Comparison of ENCODE assay signal across 11 mouse cellular contexts in the genomic region with DNA sequence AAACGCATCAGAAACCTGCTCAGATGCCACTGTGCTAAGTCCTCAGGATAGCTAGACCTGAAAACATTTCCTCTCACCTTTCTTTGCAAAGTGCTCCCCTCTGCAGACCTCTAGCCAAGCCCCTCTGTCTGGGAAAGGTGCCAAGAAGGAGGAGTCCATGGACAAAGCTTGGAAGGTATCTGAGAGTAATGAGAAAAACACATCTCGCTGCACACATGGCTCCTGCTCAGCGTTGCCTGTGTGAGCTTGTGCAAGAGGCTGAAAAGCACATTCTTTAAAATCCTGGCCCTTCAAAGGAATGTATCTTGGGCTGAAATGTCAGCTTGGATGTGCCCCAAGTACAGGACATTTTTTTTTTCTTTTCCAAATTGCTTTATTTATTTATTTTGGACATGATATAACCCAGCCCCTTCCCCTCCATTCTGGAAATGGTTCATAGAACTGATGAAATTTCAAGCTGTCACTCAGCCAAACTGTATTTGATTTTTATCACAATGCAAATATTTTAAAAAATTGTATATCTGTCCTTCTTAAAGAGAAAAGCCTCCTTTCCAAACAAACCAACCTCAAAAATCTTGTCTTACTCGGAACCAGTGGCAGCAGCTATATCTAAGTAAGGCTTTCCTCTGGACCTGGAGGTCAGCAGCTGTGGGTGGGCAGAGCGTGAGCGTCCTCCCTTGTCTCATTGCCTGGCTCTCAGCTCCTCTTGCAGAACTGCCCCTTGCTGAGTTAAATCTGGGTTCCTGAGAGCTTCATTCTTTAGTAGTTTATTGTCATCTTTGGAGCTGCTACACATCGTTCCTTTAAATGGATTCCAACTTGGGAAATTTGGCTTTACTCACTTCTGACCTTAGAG.
DNase-seq lines count a peak whose midpoint lies in the region; ATAC-seq and TF ChIP-seq lines count a peak whose summit lies in the region.
"Had no signal": no experiment of that assay in that cellular context is flagged by ENCODE, and none has a peak within 500 bp of the region (broad histone marks: within the 10 kb centered on the region; RNA-seq: fewer than 3 reads in every experiment).

No protein-coding gene starts in this region.

- H3K9me3 ChIP-seq in hindbrain, postnatal 0 days (ENCODE audit: low read length): no peaks in the 10 kb centered on the region
- H3K9me3 ChIP-seq in hindbrain, embryonic 13.5 days: no peaks in the 10 kb centered on the region
- H3K9me3 ChIP-seq in lung, embryonic 15.5 days: no peaks in the 10 kb centered on the region
- H3K9me3 ChIP-seq: hindbrain, embryonic 12.5 days; midbrain, embryonic 12.5 days had no signal

- H3K27me3 ChIP-seq in hindbrain, postnatal 0 days (ENCODE audit: insufficient read depth, low read length): no peaks in the 10 kb centered on the region
- H3K27me3 ChIP-seq in hindbrain, embryonic 13.5 days: no peaks in the 10 kb centered on the region
- H3K27me3 ChIP-seq in lung, embryonic 15.5 days: no peaks in the 10 kb centered on the region
- H3K27me3 ChIP-seq: hindbrain, embryonic 12.5 days; midbrain, embryonic 12.5 days had no signal

- H3K36me3 ChIP-seq in hindbrain, postnatal 0 days (ENCODE audit: insufficient read depth, low read length): no peaks in the 10 kb centered on the region
- no peaks in the 10 kb centered on the region for H3K36me3 ChIP-seq in hindbrain, embryonic 13.5 days
- no peaks in the 10 kb centered on the region for H3K36me3 ChIP-seq in lung, embryonic 15.5 days
- H3K36me3 ChIP-seq: hindbrain, embryonic 12.5 days; midbrain, embryonic 12.5 days had no signal

- no peak overlapping the region for H3K9ac ChIP-seq in hindbrain, postnatal 0 days (replicated peaks; ENCODE audit: low read length)
- no peak overlapping the region for H3K9ac ChIP-seq in hindbrain, embryonic 13.5 days
- no peak overlapping the region for H3K9ac ChIP-seq in lung, embryonic 15.5 days
- H3K9ac ChIP-seq: hindbrain, embryonic 12.5 days; midbrain, embryonic 12.5 days had no signal

- DNase-seq in hindbrain, postnatal 0 days (ENCODE audit: low spot score): peak; percentile 57
- DNase-seq in Muller cell, postnatal 12 days (ENCODE audit: inconsistent ontology term): peak; percentile 62
- DNase-seq in embryo, embryonic 11 days: peak; percentile 38
- DNase-seq in layer of hippocampus, postnatal 10 days (ENCODE audit: low spot score in 2 of 2): no peak
- DNase-seq in right cerebral cortex, postnatal 4 days: no peak
- DNase-seq in frontal cortex, adult 2 months (ENCODE audit: extremely low spot score in 1 of 2, low spot score in 1 of 2): no peak
- DNase-seq: cerebellum, adult 9-10 months had no signal

- no peak overlapping the region for H3K4me3 ChIP-seq in hindbrain, postnatal 0 days (ENCODE audit: low read length)
- no peak overlapping the region for H3K4me3 ChIP-seq in hindbrain, embryonic 13.5 days
- H3K4me3 ChIP-seq in lung, embryonic 15.5 days: no peak overlapping the region
- H3K4me3 ChIP-seq: hindbrain, embryonic 12.5 days; midbrain, embryonic 12.5 days had no signal

- no peak for TF ChIP-seq CTCF in hindbrain, postnatal 0 days (IDR thresholded peaks at IDR 0.05; ENCODE audit: low read depth)

- no peak overlapping the region for H3K27ac ChIP-seq in hindbrain, postnatal 0 days
- no peak overlapping the region for H3K27ac ChIP-seq in hindbrain, embryonic 13.5 days
- peak overlapping the region; percentile 57 for H3K27ac ChIP-seq in lung, embryonic 15.5 days
- H3K27ac ChIP-seq: hindbrain, embryonic 12.5 days; midbrain, embryonic 12.5 days had no signal

- ATAC-seq in hindbrain, postnatal 0 days: 0 out of 2 replicates have a peak, but pooled peaks have one; percentile 35
- ATAC-seq in hindbrain, embryonic 13.5 days (ENCODE audit: low FRiP score): no peak
- ATAC-seq in lung, embryonic 15.5 days (ENCODE audit: borderline replicate concordance, extremely low read depth, low FRiP score, low TSS enrichment): peak; percentile 82

- no peaks in the 10 kb centered on the region for H3K4me1 ChIP-seq in hindbrain, postnatal 0 days (ENCODE audit: insufficient read depth, low read length)
- H3K4me1 ChIP-seq in hindbrain, embryonic 13.5 days (replicated peaks): no peaks in the 10 kb centered on the region
- peaks cover 12% of the 10 kb centered on the region for H3K4me1 ChIP-seq in lung, embryonic 15.5 days
- H3K4me1 ChIP-seq: hindbrain, embryonic 12.5 days; midbrain, embryonic 12.5 days had no signal

- 47% methylated on average over 7 of the region's 7 CpGs for WGBS in hindbrain, postnatal 0 days
- WGBS in hindbrain, embryonic 13.5 days: 73% methylated on average over 7 of the region's 7 CpGs
- 18% methylated on average over 7 of the region's 7 CpGs for WGBS in lung, embryonic 15.5 days

- H3K4me2 ChIP-seq in hindbrain, postnatal 0 days (ENCODE audit: low read depth, low read length): no peak overlapping the region
- H3K4me2 ChIP-seq in hindbrain, embryonic 13.5 days: no peak overlapping the region
- H3K4me2 ChIP-seq in lung, embryonic 15.5 days: no peak overlapping the region
- H3K4me2 ChIP-seq: hindbrain, embryonic 12.5 days; midbrain, embryonic 12.5 days had no signal

Comparison
In these comparisons a context has a peak if more than half of its experiments do, and no peak if none do; other contexts are left out.
1. DNase-seq: peak in hindbrain, postnatal 0 days (single experiment), Muller cell, postnatal 12 days (single experiment) and embryo, embryonic 11 days (single experiment); none in layer of hippocampus, postnatal 10 days (0 of 2), right cerebral cortex, postnatal 4 days (single experiment) and frontal cortex, adult 2 months (0 of 2).